Comparison of ENCODE assay signal across 10 mouse cellular contexts in genomic region chr14:72829261-72829660, GRCm38 (mm10).
DNase-seq lines count a peak whose midpoint lies in the region; ATAC-seq and TF ChIP-seq lines count a peak whose summit lies in the region.
"Had no signal": no experiment of that assay in that cellular context is flagged by ENCODE, and none has a peak within 500 bp of the region (broad histone marks: within the 10 kb centered on the region; RNA-seq: fewer than 3 reads in every experiment).

No protein-coding gene starts in this region.

- no peaks in the 10 kb centered on the region for H3K9me3 ChIP-seq in forebrain, embryonic 10.5 days
- 0 out of 2 replicates have a peak, but pooled peaks cover 3% of the 10 kb centered on the region for H3K9me3 ChIP-seq in forebrain, postnatal 0 days (ENCODE audit: low read length)
- H3K9me3 ChIP-seq in limb, embryonic 11.5 days (ENCODE audit: control insufficient read depth, low read length), result no peaks in the 10 kb centered on the region
- H3K9me3 ChIP-seq: G1E had no signal

- WGBS in forebrain, embryonic 10.5 days, result 14% methylated on average over 5 of the region's 5 CpGs
- WGBS in forebrain, postnatal 0 days, result 21% methylated on average over 5 of the region's 5 CpGs
- 3% methylated on average over 5 of the region's 5 CpGs for WGBS in limb, embryonic 11.5 days
- WGBS in cerebellum, adult 2 months, result 70% methylated on average over 5 of the region's 5 CpGs

- no peak overlapping the region for H3K4me3 ChIP-seq in forebrain, embryonic 10.5 days
- H3K4me3 ChIP-seq in forebrain, postnatal 0 days (ENCODE audit: low read depth, low read length), result no peak overlapping the region
- no peak overlapping the region for H3K4me3 ChIP-seq in limb, embryonic 11.5 days (ENCODE audit: low read depth, low read length)
- no peak overlapping the region for H3K4me3 ChIP-seq in cerebellum, adult 2 months (replicated peaks; ENCODE audit: insufficient read depth, low read depth, low read length)

- peak overlapping the region; percentile 65; the same call in 1 of the 2 replicates for H3K27ac ChIP-seq in forebrain, embryonic 10.5 days
- H3K27ac ChIP-seq in forebrain, postnatal 0 days (ENCODE audit: low read depth, low read length), result no peak overlapping the region
- no peak overlapping the region; the same call in 1 of the 2 replicates for H3K27ac ChIP-seq in limb, embryonic 11.5 days (replicated peaks; ENCODE audit: low read depth, low read length)
- H3K27ac ChIP-seq in cerebellum, adult 2 months (ENCODE audit: insufficient read depth, low read length), result no peak overlapping the region

- DNase-seq in forebrain, embryonic 10.5 days (ENCODE audit: extremely low spot score, low spot score), result peak; percentile 27
- no peak for DNase-seq in forebrain, postnatal 0 days
- peak; percentile 15 for DNase-seq in lung, postnatal 10 days
- DNase-seq in lung, adult 18-20 months, result no peak
- DNase-seq in limb, embryonic 11.5 days (ENCODE audit: low spot score), result peak; percentile 72
- DNase-seq in thymus, postnatal 4 days, result peak; percentile 46
- no peak for DNase-seq in heart, postnatal 14 days
- DNase-seq in cerebellum, adult 2 months, result no peak
- DNase-seq: heart, postnatal 36 days had no signal

- H3K36me3 ChIP-seq in forebrain, embryonic 10.5 days (replicated peaks), result no peaks in the 10 kb centered on the region
- no peaks in the 10 kb centered on the region for H3K36me3 ChIP-seq in forebrain, postnatal 0 days (ENCODE audit: insufficient read depth)
- H3K36me3 ChIP-seq in limb, embryonic 11.5 days (ENCODE audit: control insufficient read depth, insufficient read depth, low read length), result no peaks in the 10 kb centered on the region
- H3K36me3 ChIP-seq: G1E had no signal

- intact Hi-C loops in heart, postnatal 14 days (cut with DNase I), result no loop called here

- H3K4me2 ChIP-seq in forebrain, postnatal 0 days (ENCODE audit: low read depth), result no peak overlapping the region
- H3K4me2 ChIP-seq in limb, embryonic 11.5 days (ENCODE audit: low read depth, severe bottlenecking), result no peak overlapping the region

- TF ChIP-seq POLR2A in cerebellum, adult 2 months (IDR thresholded peaks at IDR 0.05; ENCODE audit: borderline replicate concordance, insufficient read depth, low read length), result no peak

- no peak for ATAC-seq in forebrain, postnatal 0 days
- peak; percentile 90 for ATAC-seq in limb, embryonic 11.5 days (ENCODE audit: insufficient number of reproducible peaks, low FRiP score, low TSS enrichment, low read depth)

- peaks cover 11% of the 10 kb centered on the region for H3K4me1 ChIP-seq in forebrain, embryonic 10.5 days
- H3K4me1 ChIP-seq in forebrain, postnatal 0 days (ENCODE audit: insufficient read depth), result no peaks in the 10 kb centered on the region
- peaks cover 9% of the 10 kb centered on the region for H3K4me1 ChIP-seq in limb, embryonic 11.5 days (ENCODE audit: control insufficient read depth, insufficient read depth, low read length)
- H3K4me1 ChIP-seq in cerebellum, adult 2 months (ENCODE audit: control insufficient read depth, insufficient read depth, low read length), result no peaks in the 10 kb centered on the region

- no peak for TF ChIP-seq CTCF in forebrain, postnatal 0 days (IDR thresholded peaks at IDR 0.05; ENCODE audit: low read depth)
- no peak for TF ChIP-seq CTCF in cerebellum, adult 2 months (IDR thresholded peaks at IDR 0.05; ENCODE audit: borderline replicate concordance, insufficient read depth, low read depth, low read length)

- H3K9ac ChIP-seq in forebrain, postnatal 0 days, result no peak overlapping the region
- no peak overlapping the region for H3K9ac ChIP-seq in limb, embryonic 11.5 days (ENCODE audit: low read length)

- no peaks in the 10 kb centered on the region for H3K27me3 ChIP-seq in forebrain, embryonic 10.5 days (ENCODE audit: poor library complexity, severe bottlenecking)
- H3K27me3 ChIP-seq in forebrain, postnatal 0 days (ENCODE audit: insufficient read depth, low read length), result no peaks in the 10 kb centered on the region
- H3K27me3 ChIP-seq in limb, embryonic 11.5 days (ENCODE audit: control insufficient read depth, insufficient read depth, low read length), result 0 out of 2 replicates have a peak, but pooled peaks cover 2% of the 10 kb centered on the region
- H3K27me3 ChIP-seq in cerebellum, adult 2 months (ENCODE audit: control insufficient read depth, insufficient read depth, low read length), result no peaks in the 10 kb centered on the region

Comparison
In these comparisons a context has a peak if more than half of its experiments do, and no peak if none do; other contexts are left out.
1. DNase-seq: peak in forebrain, embryonic 10.5 days (single experiment), lung, postnatal 10 days (single experiment), limb, embryonic 11.5 days (single experiment) and thymus, postnatal 4 days (single experiment); none in forebrain, postnatal 0 days (single experiment), lung, adult 18-20 months (0 of 2), heart, postnatal 14 days (0 of 2) and cerebellum, adult 2 months (0 of 2).